Mouse (Mus musculus): ENCODE results near the gene Mapkbp1.

DNA sequence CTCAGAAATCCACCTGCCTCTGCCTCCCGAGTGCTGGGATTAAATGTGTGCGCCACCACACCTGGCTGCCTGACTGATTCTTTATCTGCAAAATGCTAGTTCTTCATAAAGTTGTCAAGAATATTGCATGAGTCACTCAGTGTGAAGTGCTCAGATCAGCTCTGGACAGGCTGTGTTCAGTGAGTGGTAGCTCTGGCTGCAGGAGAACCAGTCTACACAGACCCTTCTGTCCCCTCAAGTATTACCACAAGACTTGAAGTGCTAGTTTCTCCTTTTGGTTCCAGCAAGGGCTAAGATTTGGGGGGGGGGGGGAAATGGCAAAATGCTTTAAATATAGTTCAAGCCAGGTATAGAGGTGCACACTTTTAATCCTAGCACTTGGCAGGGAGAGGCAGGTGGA, 14.9 kb downstream of the Mapkbp1 start:
- TF ChIP-seq CTCF (IDR thresholded peaks at IDR 0.05; ENCODE audit: extremely low read depth, insufficient read depth, insufficient read length, insufficient replicate concordance) (no peak), POLR2A (IDR thresholded peaks at IDR 0.05; ENCODE audit: low read depth, low read length) (no peak)

Measured in spleen, adult 2 months (tissue).